Mouse (Mus musculus) C2C12 (cell line): ENCODE measurements around the gene Gse1.

Experiments used
- CEBPB ChIP-seq: IDR thresholded peaks from one replicate; pipeline ENCODE4 v1.6.1; 2011; ENCODE audit warnings: low read depth, mild to moderate bottlenecking, control low read depth, moderate library complexity
- CTCF ChIP-seq: IDR thresholded peaks from one replicate; pipeline ENCODE4 v1.5.1; 2011; ENCODE audit not compliant: control insufficient read depth, insufficient read depth, insufficient read length
- FOSL1 ChIP-seq: IDR thresholded peaks from one replicate; pipeline ENCODE4 v1.8.0; 2011; ENCODE audit warnings: mild to moderate bottlenecking, low read length; ENCODE audit not compliant: poor library complexity, insufficient read depth, severe bottlenecking
- MAX ChIP-seq: IDR thresholded peaks from one replicate; pipeline ENCODE4 v1.6.1; 2011; ENCODE audit warnings: mild to moderate bottlenecking, control low read depth
- MYOG ChIP-seq: IDR thresholded peaks from one replicate; pipeline ENCODE4 v1.6.1; 2011; ENCODE audit not compliant: control insufficient read depth, insufficient read length; ENCODE audit errors: extremely low read depth
- USF1 ChIP-seq: IDR thresholded peaks from one replicate; pipeline ENCODE4 v1.6.1; 2011; ENCODE audit warnings: low read depth, mild to moderate bottlenecking, control low read depth, moderate library complexity

DNA sequence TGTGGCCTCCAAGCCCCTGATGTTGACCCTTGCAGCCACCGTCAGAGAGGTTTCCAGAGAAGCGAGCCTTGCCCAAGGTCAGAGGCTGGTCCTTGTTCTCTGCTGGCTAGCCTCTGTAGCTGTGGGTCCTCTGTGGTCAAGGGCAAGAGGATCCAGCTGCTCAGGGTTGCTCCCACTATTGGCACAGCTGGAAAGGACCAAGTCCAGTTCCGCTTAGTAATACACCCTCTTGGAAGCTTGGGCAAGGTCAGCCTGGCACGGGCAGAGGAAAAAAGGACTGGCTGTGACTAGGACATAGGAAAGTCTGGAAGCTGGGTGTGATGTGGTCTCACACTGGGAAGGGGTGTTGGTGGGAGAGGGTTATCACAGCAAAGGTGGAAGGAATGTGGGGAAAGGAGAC is 220.9 kb downstream of the Gse1 start:
- TF ChIP-seq CTCF = no peak
- TF ChIP-seq CEBPB = no peak
- TF ChIP-seq FOSL1 = no peak
- TF ChIP-seq MYOG = no peak
- TF ChIP-seq USF1 = no peak
- TF ChIP-seq MAX = no peak
